Mouse (Mus musculus) retina, adult 2 months (tissue): Measurements from ENCODE around the gene Nars2.

Source experiments
- DNase-seq: peaks from one replicate; pipeline ENCODE4 v3.0.0-alpha.2; 2012; ENCODE audit warnings: low read depth, low spot score

The Nars2 gene

DNA sequence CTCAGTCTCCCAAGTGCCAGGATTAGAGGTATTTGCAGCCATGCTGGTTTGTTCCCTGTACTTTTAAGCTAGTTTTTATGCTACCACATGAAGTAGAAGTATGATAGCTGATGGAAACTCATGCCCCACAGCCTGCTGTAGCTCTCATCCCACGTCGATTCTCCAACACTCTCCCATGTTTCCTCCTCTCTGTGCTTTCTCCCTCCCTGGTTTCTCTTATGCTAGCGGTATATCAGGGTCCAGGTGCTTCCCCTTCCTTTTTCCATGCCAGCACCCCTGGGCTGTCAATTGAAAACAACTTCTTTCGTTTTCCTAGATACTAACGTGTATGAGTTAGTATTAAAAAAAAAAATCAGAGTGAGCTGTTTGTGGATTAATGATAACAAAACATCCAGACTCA, 120.8 kb downstream of the Nars2 start:
- no peak for DNase-seq

DNA sequence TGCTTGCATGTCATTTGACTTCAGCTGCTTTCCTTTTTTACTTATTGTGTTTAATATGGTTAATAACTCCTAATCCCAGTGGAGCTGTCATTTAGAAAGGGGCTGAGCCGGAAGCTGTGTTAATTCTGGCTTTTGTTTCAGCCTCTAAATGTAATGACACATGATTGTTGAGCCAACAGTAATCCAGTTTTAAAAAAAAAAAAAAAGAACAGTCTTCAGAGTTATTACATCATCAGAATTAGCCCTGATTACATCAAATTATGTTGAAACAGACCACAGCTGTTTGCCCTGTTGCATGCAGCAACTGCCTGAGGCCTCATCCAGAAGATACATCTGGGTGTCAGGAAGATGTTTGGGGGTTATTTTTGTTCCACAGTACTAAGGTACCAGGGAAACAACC, 123.7 kb downstream of the Nars2 start:
- DNase-seq = no peak

DNA sequence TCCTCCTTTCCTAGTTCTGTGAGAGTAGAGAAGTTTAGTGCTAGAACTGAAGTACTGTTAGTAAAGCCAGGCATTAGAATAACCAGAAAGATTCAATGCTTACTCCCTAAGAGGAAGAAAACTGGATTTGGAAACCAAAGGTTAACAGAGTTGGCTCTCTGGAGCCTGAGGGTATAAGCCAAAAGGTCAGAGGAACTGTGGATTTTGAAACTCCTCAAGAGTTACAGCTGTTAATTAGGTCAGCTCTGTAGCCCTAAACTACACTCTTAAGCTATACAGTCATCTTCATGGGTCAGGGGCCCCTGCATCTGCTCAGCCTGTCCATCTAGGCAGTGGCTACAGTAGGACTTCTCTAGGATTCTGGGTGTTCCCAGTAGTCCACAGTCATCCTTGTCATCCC, 125.7 kb downstream of the Nars2 start:
- DNase-seq = no peak

DNA sequence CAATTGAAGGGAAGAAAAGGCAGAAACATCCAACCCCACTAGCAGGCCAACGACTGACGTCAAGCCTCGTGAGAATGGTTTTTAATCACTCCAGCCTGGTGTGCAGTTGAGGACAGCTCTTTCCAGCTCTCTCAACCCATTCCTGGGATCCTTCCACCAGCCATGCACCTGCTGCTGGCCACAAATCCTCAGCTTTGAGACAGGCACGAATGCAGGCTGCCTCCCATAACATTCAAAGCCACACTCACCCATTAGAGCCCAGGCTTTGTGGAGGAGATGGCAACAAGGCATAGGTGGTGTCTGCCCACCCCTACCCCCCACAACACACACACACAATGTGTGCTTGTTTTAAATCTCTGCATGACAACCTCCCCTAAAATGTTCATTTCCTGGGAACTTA, 127.4 kb downstream of the Nars2 start:
- DNase-seq = no peak

DNA sequence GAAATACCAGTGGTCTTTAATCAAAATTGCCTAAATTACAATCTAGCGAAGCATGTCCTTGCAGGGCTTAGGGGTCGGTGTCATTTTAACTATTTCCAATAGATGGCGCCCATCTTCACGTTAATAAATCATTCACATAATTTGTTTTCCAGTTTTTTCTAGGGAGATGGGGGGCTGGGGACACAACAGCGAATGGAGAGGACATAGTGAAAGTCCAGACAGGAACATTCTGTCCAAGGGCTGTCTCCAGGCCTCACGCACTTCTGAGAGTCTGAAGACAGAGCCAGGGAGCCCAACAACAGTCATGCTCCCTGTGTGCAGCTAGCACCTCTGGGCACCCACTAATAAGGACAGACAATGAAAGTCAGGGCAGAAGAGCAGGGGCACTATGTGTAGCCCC, 127.8 kb downstream of the Nars2 start:
- DNase-seq = no peak

DNA sequence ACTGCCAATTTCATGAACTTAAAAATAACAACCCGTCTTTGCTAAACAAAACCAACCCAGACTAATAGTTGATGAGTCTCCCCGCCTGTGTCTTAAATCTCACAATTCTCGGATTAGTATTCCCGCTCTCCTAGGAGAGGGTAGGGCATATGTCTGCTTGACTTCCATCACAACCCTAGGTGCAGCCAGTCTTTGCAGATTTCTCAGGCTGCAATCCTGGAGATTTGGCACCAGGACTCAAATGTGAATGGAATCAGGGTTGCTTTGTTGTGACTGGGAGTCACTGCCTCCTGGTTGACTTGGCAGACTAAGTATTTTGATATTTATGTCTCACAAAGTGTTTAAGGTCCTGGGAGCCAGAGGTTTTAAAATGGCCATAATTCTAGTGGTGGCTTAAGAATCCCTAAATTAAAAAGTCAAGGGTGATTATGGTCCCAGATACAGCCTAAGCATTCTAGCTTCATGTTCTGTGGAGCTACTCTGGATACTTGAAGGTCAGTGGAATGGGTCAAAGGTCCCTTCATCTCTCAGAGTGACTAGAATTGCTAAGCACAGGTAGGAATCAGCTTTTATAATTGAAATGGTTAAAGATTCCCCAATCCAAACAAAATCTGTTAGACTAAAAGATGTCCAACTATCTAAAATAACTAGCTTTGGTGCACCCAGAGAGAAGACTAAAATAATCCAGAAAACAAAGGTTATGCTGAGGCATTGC, 128.5 kb downstream of the Nars2 start:
- DNase-seq = no peak

DNA sequence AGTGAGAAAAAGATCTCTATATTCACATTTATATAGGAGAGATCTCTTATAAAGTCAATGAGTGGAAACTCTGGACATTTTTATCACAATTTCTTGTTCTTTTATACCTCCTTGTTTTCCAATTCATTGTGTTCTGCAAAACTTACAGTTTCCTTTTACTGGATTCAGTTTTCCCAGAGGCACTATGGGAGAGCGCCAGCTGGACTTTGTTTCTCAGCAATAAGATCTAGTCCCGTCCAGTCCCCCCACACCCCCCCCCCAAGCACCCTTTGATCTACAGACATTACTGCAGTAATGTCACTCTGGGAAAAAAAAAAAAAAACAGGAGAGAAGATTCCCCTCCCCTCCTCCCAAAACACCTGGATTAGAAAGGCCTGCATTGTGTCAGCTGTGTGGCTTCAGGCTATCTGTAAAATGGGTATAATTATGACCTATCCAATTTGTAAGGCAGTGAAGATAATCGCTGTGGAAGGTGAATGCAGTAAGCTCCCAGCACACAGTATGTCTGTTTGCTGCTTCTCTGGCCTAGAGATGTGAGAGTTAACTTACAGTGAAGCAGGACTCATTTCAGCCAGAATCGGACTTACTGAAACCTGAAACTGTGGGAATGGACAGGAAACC, 129.4 kb downstream of the Nars2 start:
- DNase-seq = no peak

DNA sequence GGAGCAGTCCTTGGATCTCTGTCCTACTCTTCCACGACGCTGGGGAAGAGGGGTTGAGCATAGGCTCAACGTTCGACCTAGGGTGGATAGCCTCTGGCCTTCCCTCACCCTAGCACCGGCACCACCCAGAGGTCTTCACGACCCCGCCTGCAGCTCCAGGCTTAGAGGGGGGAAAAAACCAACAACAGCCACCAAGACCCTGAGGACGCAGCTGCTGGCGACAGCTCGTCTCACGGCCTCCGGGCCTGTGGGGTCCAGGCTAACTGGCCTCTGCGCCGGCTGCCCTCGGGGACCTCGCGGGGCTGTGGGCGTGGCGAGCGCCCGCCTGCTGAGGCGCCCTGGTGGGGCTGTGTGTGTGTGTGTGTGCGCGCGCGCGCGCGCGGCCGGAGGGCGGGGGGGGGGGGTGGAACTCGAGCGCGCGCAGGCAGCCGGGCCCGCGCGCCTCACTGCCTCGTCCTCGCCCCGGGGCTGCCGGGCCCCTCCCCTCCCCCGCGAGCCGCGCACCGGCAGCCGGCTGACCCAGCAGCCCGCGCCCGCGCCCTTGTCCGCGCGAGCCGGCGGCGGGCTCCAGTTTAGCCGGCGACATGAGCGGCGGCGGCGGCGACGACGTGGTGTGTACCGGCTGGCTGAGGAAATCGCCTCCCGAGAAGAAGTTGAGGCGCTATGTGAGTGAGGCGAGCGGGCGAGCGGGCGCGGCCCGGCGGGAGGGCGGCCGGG, 130.1 kb downstream of the Nars2 start, which contains the start of gene Gab2:
TSS of gene Gab2 (plus strand) at position 345 of the 717 bp plus-strand sequence.
- no peak for DNase-seq

DNA sequence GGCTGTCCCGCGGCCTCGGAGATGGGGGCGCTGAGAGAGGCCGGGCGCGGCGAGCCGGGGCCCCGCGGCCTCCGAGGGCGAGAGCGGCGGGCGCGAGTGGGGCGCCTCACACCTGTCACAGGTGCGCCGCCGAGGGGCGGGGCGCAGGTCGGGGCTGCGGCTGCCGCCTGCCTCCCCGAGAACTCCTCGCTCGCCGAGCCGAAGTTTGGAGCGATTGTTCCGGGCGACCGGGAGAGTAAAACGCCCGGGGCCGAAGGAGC, 130.6 kb downstream of the Nars2 start:
- no peak for DNase-seq

DNA sequence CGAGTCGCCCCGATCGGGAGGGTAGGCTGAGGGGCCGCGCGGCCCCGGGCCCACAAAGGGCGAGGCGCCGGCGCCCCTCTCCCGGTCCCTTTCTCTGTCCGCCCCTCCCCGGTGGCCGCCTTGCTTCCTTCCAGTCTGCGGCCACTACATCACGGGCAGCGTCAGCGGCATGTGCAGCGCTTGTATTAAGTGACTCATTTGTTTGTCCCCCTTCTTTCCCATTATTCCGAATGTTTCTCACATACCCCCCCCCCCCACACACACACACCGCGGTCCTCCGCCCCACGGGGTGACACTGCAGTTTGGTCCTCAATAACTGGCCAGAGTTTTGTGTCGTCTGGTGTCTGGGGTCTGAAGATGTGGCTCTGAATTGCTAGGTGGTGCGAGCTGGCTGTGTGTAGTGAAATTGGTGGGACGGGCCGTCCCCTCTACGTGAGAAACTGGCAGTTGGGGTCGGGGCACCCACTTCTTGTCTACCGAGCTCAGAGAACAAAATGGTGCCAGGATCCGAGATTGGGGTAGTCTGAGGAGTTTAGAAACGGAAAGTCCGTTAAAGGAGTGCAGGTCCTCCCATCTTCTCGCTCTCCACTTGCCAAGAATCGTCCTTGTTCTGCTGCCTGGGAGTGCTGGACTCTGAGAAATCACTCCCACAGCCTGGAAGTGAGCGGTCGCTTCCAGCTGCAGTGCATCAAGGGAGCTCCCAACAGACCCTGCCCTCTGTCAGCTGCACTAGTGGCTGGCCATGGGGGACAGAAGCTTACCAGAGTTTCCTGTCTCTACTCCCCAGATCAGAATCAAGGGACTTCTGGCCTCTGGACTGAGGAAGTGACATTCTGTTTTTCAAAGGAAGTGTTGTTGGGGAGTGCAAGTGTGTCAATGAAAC, 131.2 kb downstream of the Nars2 start:
- no peak for DNase-seq

DNA sequence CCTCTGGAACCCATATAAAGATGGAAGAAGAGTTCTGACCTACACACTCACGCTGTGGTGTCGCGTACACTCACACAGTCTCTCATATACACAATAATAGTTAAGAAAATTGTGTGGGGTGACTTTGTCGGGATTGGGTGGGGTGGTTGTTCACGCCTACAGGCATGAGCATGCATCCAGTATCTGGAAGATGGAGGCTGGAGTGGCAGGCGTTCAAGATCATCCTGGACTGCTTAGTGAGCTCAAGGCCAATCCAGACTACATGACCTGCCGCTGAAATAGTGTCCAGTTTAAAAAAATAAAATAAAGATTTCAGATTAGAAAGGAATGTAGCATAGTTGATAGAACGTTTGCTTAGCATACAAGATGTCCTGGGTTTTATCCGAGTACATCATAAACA, 132.3 kb downstream of the Nars2 start:
- no peak for DNase-seq

DNA sequence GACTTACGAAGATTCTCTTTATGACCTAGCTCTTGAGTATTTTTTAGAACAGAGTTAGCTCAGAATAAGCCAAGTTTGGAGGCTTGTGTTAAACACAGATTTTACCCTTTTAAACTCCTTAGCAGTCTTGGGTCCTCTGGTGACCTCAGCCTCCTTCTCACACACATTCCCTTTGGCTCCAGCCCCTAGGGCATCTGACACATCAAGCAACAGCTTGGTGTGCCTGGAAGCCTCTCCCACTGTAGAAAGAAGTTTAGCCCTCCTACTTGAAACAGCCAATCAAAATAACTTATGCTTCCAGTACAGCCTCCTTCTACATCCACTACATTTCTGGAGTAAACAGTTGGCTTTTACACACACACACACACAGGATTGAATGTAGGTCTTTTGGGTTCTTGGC, 132.9 kb downstream of the Nars2 start:
- no peak for DNase-seq

DNA sequence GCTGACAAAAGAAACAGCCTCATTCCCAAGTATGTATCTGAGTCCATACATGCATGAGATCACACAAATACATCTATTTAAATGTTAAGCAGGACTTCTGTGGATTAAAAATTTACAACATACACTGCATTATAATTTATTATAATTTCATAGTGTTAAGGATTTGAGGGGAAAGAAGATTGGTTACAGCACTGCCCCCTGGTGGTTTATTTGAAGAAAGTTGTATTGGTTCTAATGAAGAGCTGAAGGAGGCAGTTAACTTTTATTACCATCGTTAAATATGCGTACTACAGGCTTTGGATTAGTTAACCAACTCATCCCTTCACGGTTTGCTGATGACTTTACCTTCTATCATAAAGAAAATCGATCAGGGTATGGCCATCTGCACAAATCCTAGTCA, 134.0 kb downstream of the Nars2 start:
- DNase-seq = no peak

DNA sequence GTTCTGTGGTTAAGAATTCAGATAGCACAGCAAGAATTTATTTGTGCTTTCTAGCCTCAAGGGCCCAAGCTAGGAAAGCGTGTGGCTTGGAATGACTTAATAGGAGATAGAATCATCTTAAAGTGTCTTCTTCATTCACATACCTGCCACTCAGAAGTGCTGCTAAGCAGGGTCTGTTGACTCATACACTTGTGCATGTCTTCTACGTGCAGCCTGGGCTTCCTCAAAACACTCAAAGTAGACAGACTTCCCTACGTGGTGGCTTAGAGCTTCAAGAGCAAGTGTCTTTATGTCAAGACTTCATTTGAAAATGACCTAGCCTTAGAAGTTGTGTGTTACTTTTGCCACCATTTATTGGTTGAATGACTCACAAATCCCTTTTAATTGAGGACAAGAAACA, 142.9 kb downstream of the Nars2 start:
- DNase-seq = no peak

DNA sequence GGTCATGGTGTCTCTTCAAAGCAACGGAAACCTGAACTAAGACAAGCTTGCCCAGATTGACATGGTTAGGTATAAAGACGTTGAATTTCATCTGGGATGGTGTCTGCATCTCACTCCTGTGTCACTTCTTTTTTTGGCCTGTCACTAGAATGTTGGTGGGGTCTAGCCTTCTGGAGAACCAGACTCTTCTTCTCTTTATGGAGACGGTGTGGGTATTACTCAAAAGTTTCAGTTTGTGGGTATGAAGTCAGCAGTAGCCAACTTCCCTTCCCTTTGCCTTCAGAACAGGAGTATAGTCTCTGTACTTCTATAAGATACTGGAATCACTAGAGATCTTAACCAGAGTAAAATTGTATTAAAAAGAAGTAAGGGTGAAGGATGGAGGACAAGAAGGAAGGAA, 156.8 kb downstream of the Nars2 start:
- DNase-seq = no peak
